Mouse (Mus musculus): ENCODE results near the gene H2al1a. TPM values are rescaled to one million over a fixed set of nuclear protein-coding genes. Genes with fewer than 3 reads are reported as not detected.

H2al1a gene
- not detected for polyA plus RNA-seq (2017; shearing (Covaris generic))

GRCm38 (mm10) chrX:11298957-11299356 is at the start of gene H2al1a:
Gene H2al1a, plus strand, starts transcription at chrX:11299257.

GRCm38 (mm10) chrX:11302132-11302531 is 3.1 kb downstream of the H2al1a start, which contains the start of gene H2al1b:
Gene H2al1b, plus strand, starts transcription at chrX:11302432.

GRCm38 (mm10) chrX:11305355-11305754 is 6.3 kb downstream of the H2al1a start, which contains the start of gene H2al1c:
Gene H2al1c, plus strand, starts transcription at chrX:11305655.

GRCm38 (mm10) chrX:11308524-11308923 is 9.5 kb downstream of the H2al1a start, which contains the start of gene H2al1d:
Gene H2al1d, plus strand, starts transcription at chrX:11308824.

GRCm38 (mm10) chrX:11311634-11312033 is 12.6 kb downstream of the H2al1a start, which contains the start of gene H2al1e:
Gene H2al1e, plus strand, starts transcription at chrX:11311934.

GRCm38 (mm10) chrX:11314858-11315257 is 15.8 kb downstream of the H2al1a start, which contains the start of gene H2al1f:
Gene H2al1f, plus strand, starts transcription at chrX:11315158.

GRCm38 (mm10) chrX:11317956-11318355 is 18.9 kb downstream of the H2al1a start, which contains the start of gene H2al1g:
Gene H2al1g, plus strand, starts transcription at chrX:11318256.

GRCm38 (mm10) chrX:11321192-11321591 is 22.1 kb downstream of the H2al1a start, which contains the start of gene H2al1h:
Gene H2al1h, plus strand, starts transcription at chrX:11321492.

GRCm38 (mm10) chrX:11324359-11324758 is 25.3 kb downstream of the H2al1a start, which contains the start of gene H2al1i:
Gene H2al1i, plus strand, starts transcription at chrX:11324659.

GRCm38 (mm10) chrX:11327522-11327921 is 28.5 kb downstream of the H2al1a start, which contains the start of gene H2al1j:
Gene H2al1j, plus strand, starts transcription at chrX:11327822.

Other genes with a start within 250 kb of the H2al1a start
- gene H2al1b, start 3.2 kb downstream of the H2al1a start, polyA plus RNA-seq (2017; shearing (Covaris generic)) = not detected
- gene H2al1c, start 6.4 kb downstream of the H2al1a start, polyA plus RNA-seq (2017; shearing (Covaris generic)) = not detected
- not detected for gene H2al1d, start 9.6 kb downstream of the H2al1a start, polyA plus RNA-seq (2017; shearing (Covaris generic))
- not detected for gene H2al1e, start 12.7 kb downstream of the H2al1a start, polyA plus RNA-seq (2017; shearing (Covaris generic))
- gene H2al1f, start 15.9 kb downstream of the H2al1a start, polyA plus RNA-seq (2017; shearing (Covaris generic)) = not detected
- gene H2al1g, start 19.0 kb downstream of the H2al1a start, polyA plus RNA-seq (2017; shearing (Covaris generic)) = not detected
- not detected for gene H2al1h, start 22.2 kb downstream of the H2al1a start, polyA plus RNA-seq (2017; shearing (Covaris generic))
- not detected for gene H2al1i, start 25.4 kb downstream of the H2al1a start, polyA plus RNA-seq (2017; shearing (Covaris generic))
- gene H2al1j, start 28.6 kb downstream of the H2al1a start, polyA plus RNA-seq (2017; shearing (Covaris generic)) = not detected